Mouse (Mus musculus): ENCODE data around the gene Rnf39. TPM values are rescaled to one million over a fixed set of nuclear protein-coding genes. Genes with fewer than 3 reads are reported as not detected.

Rnf39 gene
- polyA plus RNA-seq (2014; fragmentation: Illumina TruSeq; extraction: RNeasy Lipid Tissue Mini Kit (QIAGEN cat#74804); ENCODE audit: low read depth, low replicate concordance), result not detected

GRCm38 (mm10) chr17:36942791-36943471, at the start of gene Rnf39:
Gene Rnf39, plus strand, starts transcription at chr17:36942918.

GRCm38 (mm10) chr17:36897552-36898205, 45.0 kb upstream of the Rnf39 start, which contains the start of gene Trim31:
Gene Trim31, plus strand, starts transcription at chr17:36898118.

GRCm38 (mm10) chr17:36950981-36951947, 8.5 kb downstream of the Rnf39 start, which contains the start of gene Ppp1r11:
Gene Ppp1r11, minus strand, starts transcription at chr17:36951741.

GRCm38 (mm10) chr17:36957999-36958743, 15.5 kb downstream of the Rnf39 start, which contains the start of the genes Znrd1 and Znrd1as:
Gene Znrd1, minus strand, starts transcription at chr17:36958559.
Gene Znrd1as, plus strand, starts transcription at chr17:36958592.

GRCm38 (mm10) chr17:36981221-36981813, 38.6 kb downstream of the Rnf39 start, which contains the start of gene 2410137M14Rik:
Gene 2410137M14Rik, minus strand, starts transcription at chr17:36981237.

DNA sequence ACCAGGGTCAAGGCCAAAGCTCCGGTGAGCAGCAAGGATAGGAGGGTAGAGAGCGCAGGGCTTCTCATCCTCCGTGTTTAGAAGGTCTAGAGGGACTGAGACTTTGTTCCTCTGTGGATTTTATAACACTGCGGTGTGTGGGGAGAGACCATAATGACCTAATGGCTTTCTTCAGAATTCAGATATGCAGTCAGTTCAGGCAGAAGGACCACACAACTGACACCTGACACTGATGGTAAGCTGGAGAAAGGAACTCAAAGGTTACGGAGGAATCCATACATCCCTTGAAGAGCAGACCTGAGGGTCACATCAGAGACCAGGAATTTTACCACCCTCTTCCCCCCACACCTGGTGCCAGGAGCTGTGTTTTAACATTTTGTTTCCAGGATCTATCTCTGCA, 46.7 kb downstream of the Rnf39 start, which contains the start of gene H2-M5:
TSS of gene H2-M5 (minus strand) at position 101 of the 400 bp plus-strand sequence.

Other genes starting within 250 kb of the Rnf39 start
- gene H2-M10.5, start 170.0 kb upstream of the Rnf39 start, polyA plus RNA-seq (2014; fragmentation: Illumina TruSeq; extraction: RNeasy Lipid Tissue Mini Kit (QIAGEN cat#74804); ENCODE audit: low read depth, low replicate concordance), result not detected
- not detected for gene H2-M10.6, start 130.7 kb upstream of the Rnf39 start, polyA plus RNA-seq (2014; fragmentation: Illumina TruSeq; extraction: RNeasy Lipid Tissue Mini Kit (QIAGEN cat#74804); ENCODE audit: low read depth, low replicate concordance)
- gene Trim26, start 105.8 kb upstream of the Rnf39 start, polyA plus RNA-seq (2014; fragmentation: Illumina TruSeq; extraction: RNeasy Lipid Tissue Mini Kit (QIAGEN cat#74804); ENCODE audit: low read depth, low replicate concordance), result 21.2 TPM
- gene Trim15, start 75.7 kb upstream of the Rnf39 start, polyA plus RNA-seq (2014; fragmentation: Illumina TruSeq; extraction: RNeasy Lipid Tissue Mini Kit (QIAGEN cat#74804); ENCODE audit: low read depth, low replicate concordance), result not detected
- gene Trim10, start 73.3 kb upstream of the Rnf39 start, polyA plus RNA-seq (2014; fragmentation: Illumina TruSeq; extraction: RNeasy Lipid Tissue Mini Kit (QIAGEN cat#74804); ENCODE audit: low read depth, low replicate concordance), result not detected
- gene Trim40, start 52.8 kb upstream of the Rnf39 start, polyA plus RNA-seq (2014; fragmentation: Illumina TruSeq; extraction: RNeasy Lipid Tissue Mini Kit (QIAGEN cat#74804); ENCODE audit: low read depth, low replicate concordance), result not detected
- gene Trim31, start 44.8 kb upstream of the Rnf39 start, polyA plus RNA-seq (2014; fragmentation: Illumina TruSeq; extraction: RNeasy Lipid Tissue Mini Kit (QIAGEN cat#74804); ENCODE audit: low read depth, low replicate concordance), result not detected
- 163 TPM for gene Ppp1r11, start 8.8 kb downstream of the Rnf39 start, polyA plus RNA-seq (2014; fragmentation: Illumina TruSeq; extraction: RNeasy Lipid Tissue Mini Kit (QIAGEN cat#74804); ENCODE audit: low read depth, low replicate concordance)
- 36.6 TPM for gene Znrd1, start 15.6 kb downstream of the Rnf39 start, polyA plus RNA-seq (2014; fragmentation: Illumina TruSeq; extraction: RNeasy Lipid Tissue Mini Kit (QIAGEN cat#74804); ENCODE audit: low read depth, low replicate concordance)
- 458 TPM for gene Znrd1as, start 15.7 kb downstream of the Rnf39 start, polyA plus RNA-seq (2014; fragmentation: Illumina TruSeq; extraction: RNeasy Lipid Tissue Mini Kit (QIAGEN cat#74804); ENCODE audit: low read depth, low replicate concordance)
- 0.97 TPM for gene 2410137M14Rik, start 38.3 kb downstream of the Rnf39 start, polyA plus RNA-seq (2014; fragmentation: Illumina TruSeq; extraction: RNeasy Lipid Tissue Mini Kit (QIAGEN cat#74804); ENCODE audit: low read depth, low replicate concordance)
- 0.97 TPM for gene H2-M5, start 46.6 kb downstream of the Rnf39 start, polyA plus RNA-seq (2014; fragmentation: Illumina TruSeq; extraction: RNeasy Lipid Tissue Mini Kit (QIAGEN cat#74804); ENCODE audit: low read depth, low replicate concordance)
- 27.4 TPM for gene Zfp57, start 58.2 kb downstream of the Rnf39 start, polyA plus RNA-seq (2014; fragmentation: Illumina TruSeq; extraction: RNeasy Lipid Tissue Mini Kit (QIAGEN cat#74804); ENCODE audit: low read depth, low replicate concordance)
- not detected for gene Mog, start 80.5 kb downstream of the Rnf39 start, polyA plus RNA-seq (2014; fragmentation: Illumina TruSeq; extraction: RNeasy Lipid Tissue Mini Kit (QIAGEN cat#74804); ENCODE audit: low read depth, low replicate concordance)
- gene Gabbr1, start 103.0 kb downstream of the Rnf39 start, polyA plus RNA-seq (2014; fragmentation: Illumina TruSeq; extraction: RNeasy Lipid Tissue Mini Kit (QIAGEN cat#74804); ENCODE audit: low read depth, low replicate concordance), result 10.9 TPM
- gene Olfr90, start 145.6 kb downstream of the Rnf39 start, polyA plus RNA-seq (2014; fragmentation: Illumina TruSeq; extraction: RNeasy Lipid Tissue Mini Kit (QIAGEN cat#74804); ENCODE audit: low read depth, low replicate concordance), result not detected
- 0.07 TPM for gene Olfr91, start 155.4 kb downstream of the Rnf39 start, polyA plus RNA-seq (2014; fragmentation: Illumina TruSeq; extraction: RNeasy Lipid Tissue Mini Kit (QIAGEN cat#74804); ENCODE audit: low read depth, low replicate concordance)
- gene Olfr92, start 177.2 kb downstream of the Rnf39 start, polyA plus RNA-seq (2014; fragmentation: Illumina TruSeq; extraction: RNeasy Lipid Tissue Mini Kit (QIAGEN cat#74804); ENCODE audit: low read depth, low replicate concordance), result not detected
- gene Olfr93, start 218.6 kb downstream of the Rnf39 start, polyA plus RNA-seq (2014; fragmentation: Illumina TruSeq; extraction: RNeasy Lipid Tissue Mini Kit (QIAGEN cat#74804); ENCODE audit: low read depth, low replicate concordance), result 0.90 TPM

All from testis, adult 10 weeks (tissue).